Mouse (Mus musculus) liver, embryonic 12.5 days (tissue): ENCODE results near the gene Pdcl2. TPM values are rescaled to one million over a fixed set of nuclear protein-coding genes. Genes with fewer than 3 reads are reported as not detected.

ENCODE experiments used
- ATAC-seq: fragments of 200-750 bp; cut with Nextera tagmentation; 2 replicates; pipeline ENCODE4 v1.8.0; 2017; ENCODE audit warnings: moderate number of reproducible peaks, mild to moderate bottlenecking, moderate library complexity
- H3K27ac ChIP-seq: fragments of 300-500 bp; sonication (generic); 2 replicates; pipeline ENCODE4 v1.5.1; 2016; ENCODE audit warnings: mild to moderate bottlenecking
- H3K27me3 ChIP-seq: fragments of 300-500 bp; sonication (generic); replicated peaks from 2 replicates; pipeline ENCODE4 v1.6.1; 2016; ENCODE audit warnings: mild to moderate bottlenecking, moderate library complexity
- H3K36me3 ChIP-seq: fragments of 300-500 bp; sonication (generic); 2 replicates; pipeline ENCODE4 v1.6.1; 2016; ENCODE audit warnings: mild to moderate bottlenecking, moderate library complexity
- H3K4me1 ChIP-seq: fragments of 300-500 bp; sonication (generic); 2 replicates; pipeline ENCODE4 v1.6.1; 2016
- H3K4me2 ChIP-seq: fragments of 300-500 bp; sonication (generic); 2 replicates; pipeline ENCODE4 v1.6.1; 2016; ENCODE audit warnings: mild to moderate bottlenecking, moderate library complexity
- H3K4me3 ChIP-seq: fragments of 300-500 bp; sonication (generic); 2 replicates; pipeline ENCODE4 v1.5.1; 2016; ENCODE audit warnings: mild to moderate bottlenecking, moderate library complexity
- H3K9ac ChIP-seq: fragments of 300-500 bp; sonication (generic); 2 replicates; pipeline ENCODE4 v1.6.1; 2016; ENCODE audit warnings: mild to moderate bottlenecking, moderate library complexity
- H3K9me3 ChIP-seq: fragments of 300-500 bp; sonication (generic); replicated peaks from 2 replicates; pipeline ENCODE4 v1.6.1; 2016; ENCODE audit warnings: mild to moderate bottlenecking, moderate library complexity
- WGBS: fragments of 180-500 bp; shearing (Covaris S2); methylation state at CpG from one replicate; pipeline ENCODE4 v1.1.7; 2016; ENCODE audit not compliant: insufficient replicate concordance; 5-methylcytosine and 5-hydroxymethylcytosine counted together
- polyA plus RNA-seq: library from polyadenylated mRNA; unstranded; fragments of >200 nt; fragmentation: Nextera tagmentation; extraction: Ambion mirVana; gene quantifications from 2 replicates; pipeline ENCODE4 v1.2.1, GENCODE M21; 2016

The Pdcl2 gene
- polyA plus RNA-seq, 1 experiment from 2014 or later = not detected

GRCm38 (mm10) chr5:76289234-76289691, 41.7 kb downstream of the Pdcl2 start:
- no peak overlapping the region for H3K27ac ChIP-seq
- WGBS = 81% methylated on average over 8 of the region's 8 CpGs
- H3K9me3 ChIP-seq = no peaks in the 10 kb centered on the region
- no peak overlapping the region for H3K4me2 ChIP-seq
- no peak for ATAC-seq
- H3K36me3 ChIP-seq = no peaks in the 10 kb centered on the region
- H3K4me3 ChIP-seq = no peak overlapping the region
- peaks cover 19% of the 10 kb centered on the region for H3K4me1 ChIP-seq
- H3K9ac ChIP-seq = no peak overlapping the region
- H3K27me3 ChIP-seq = no peaks in the 10 kb centered on the region

DNA sequence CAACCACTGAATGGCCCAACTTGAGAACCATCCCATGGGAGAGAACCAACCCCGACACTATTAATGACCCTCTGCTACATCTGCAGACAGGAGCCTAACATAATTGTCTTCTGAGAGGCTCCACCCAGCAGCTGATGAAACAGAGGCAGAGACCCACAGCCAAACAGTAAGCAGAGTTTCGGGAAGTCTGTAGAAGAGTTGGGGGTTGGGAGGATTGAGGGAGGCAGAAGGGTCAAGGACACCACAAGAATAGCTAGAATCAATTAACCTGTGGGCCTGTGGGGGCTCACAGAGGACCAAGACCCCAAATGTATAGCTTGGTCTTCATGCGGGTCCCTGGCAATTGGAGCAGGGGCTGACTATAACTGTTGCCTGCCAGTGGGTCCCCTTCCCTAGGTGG, 42.7 kb downstream of the Pdcl2 start:
- Histone ChIP-seq H3K27me3 (no peaks in the 10 kb centered on the region), H3K27ac (no peak overlapping the region), H3K4me1 (peaks cover 25% of the 10 kb centered on the region), H3K9me3 (no peaks in the 10 kb centered on the region), H3K4me2 (no peak overlapping the region), H3K36me3 (no peaks in the 10 kb centered on the region), H3K9ac (no peak overlapping the region), H3K4me3 (no peak overlapping the region)
- no peak for ATAC-seq
- WGBS = 72% methylated on average over 3 of the region's 3 CpGs

DNA sequence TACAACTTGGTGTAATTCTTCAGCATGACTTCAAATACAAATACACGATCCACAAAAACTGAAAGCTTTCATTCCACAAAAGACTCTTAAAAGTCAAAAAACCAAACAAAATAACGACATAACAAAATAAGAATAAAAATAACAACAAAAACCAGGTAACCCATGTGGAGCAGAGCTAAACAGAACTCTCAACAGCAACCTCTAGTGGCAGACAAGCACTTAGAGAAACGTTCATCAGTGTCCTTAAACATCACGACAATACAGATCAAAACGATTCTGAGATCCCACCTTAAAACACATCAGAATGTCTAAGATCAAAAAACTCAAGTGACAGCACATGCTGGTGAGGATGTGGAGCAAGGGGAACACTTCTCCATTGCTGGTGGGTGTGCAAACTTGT, 43.9 kb downstream of the Pdcl2 start:
- Histone ChIP-seq H3K27ac (no peak overlapping the region), H3K9ac (no peak overlapping the region), H3K4me3 (no peak overlapping the region), H3K27me3 (no peaks in the 10 kb centered on the region), H3K36me3 (no peaks in the 10 kb centered on the region), H3K9me3 (no peaks in the 10 kb centered on the region), H3K4me2 (no peak overlapping the region), H3K4me1 (peaks cover 28% of the 10 kb centered on the region)
- 60% methylated on average over 5 of the region's 5 CpGs for WGBS
- no peak for ATAC-seq

- H3K9me3 ChIP-seq = no peaks in the 10 kb centered on the region
- no peaks in the 10 kb centered on the region for H3K27me3 ChIP-seq
- peaks cover 28% of the 10 kb centered on the region for H3K4me1 ChIP-seq
- no peak for ATAC-seq
- WGBS = 74% methylated on average over 4 of the region's 4 CpGs
- no peak overlapping the region for H3K9ac ChIP-seq
- H3K4me3 ChIP-seq = no peak overlapping the region
- H3K27ac ChIP-seq = no peak overlapping the region
- H3K4me2 ChIP-seq = no peak overlapping the region
- no peaks in the 10 kb centered on the region for H3K36me3 ChIP-seq
Observed at GRCm38 (mm10) chr5:76285699-76286098, 45.3 kb downstream of the Pdcl2 start.

DNA sequence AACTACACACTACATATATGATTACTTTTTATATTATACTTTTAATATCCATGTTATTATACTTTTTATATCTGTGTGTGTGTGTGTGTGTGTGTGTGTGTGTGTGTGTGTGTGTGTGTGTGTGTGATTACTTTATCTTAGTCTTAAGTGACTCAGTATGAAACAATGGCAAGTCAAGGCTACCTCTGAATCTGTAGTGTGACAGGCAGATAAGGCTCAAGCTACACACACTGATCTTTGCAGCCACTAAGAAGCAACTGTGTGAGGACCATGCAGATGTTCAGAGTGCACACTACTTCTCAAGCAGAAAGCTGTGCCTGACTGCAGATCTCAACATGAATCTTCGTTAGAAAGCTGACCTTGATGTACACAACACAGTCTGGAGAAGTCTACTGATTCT, 47.1 kb downstream of the Pdcl2 start:
- no peaks in the 10 kb centered on the region for H3K36me3 ChIP-seq
- ATAC-seq = peak; percentile 86
- H3K4me1 ChIP-seq = peaks cover 21% of the 10 kb centered on the region
- no peak overlapping the region for H3K4me2 ChIP-seq
- no peak overlapping the region for H3K27ac ChIP-seq
- H3K27me3 ChIP-seq = no peaks in the 10 kb centered on the region
- WGBS = 17% methylated on average over 1 of the region's 1 CpGs
- H3K9ac ChIP-seq = no peak overlapping the region
- H3K9me3 ChIP-seq = no peaks in the 10 kb centered on the region
- H3K4me3 ChIP-seq = no peak overlapping the region

- no peak for ATAC-seq
- H3K27ac ChIP-seq = no peak overlapping the region
- H3K4me3 ChIP-seq = no peak overlapping the region
- H3K4me2 ChIP-seq = no peak overlapping the region
- peaks cover 7% of the 10 kb centered on the region for H3K36me3 ChIP-seq
- 48% methylated on average over 4 of the region's 4 CpGs for WGBS
- no peaks in the 10 kb centered on the region for H3K4me1 ChIP-seq
- no peak overlapping the region for H3K9ac ChIP-seq
- H3K27me3 ChIP-seq = no peaks in the 10 kb centered on the region
- H3K9me3 ChIP-seq = no peaks in the 10 kb centered on the region
Observed at GRCm38 (mm10) chr5:76274977-76275376, 56.0 kb downstream of the Pdcl2 start.

Other genes starting within 250 kb of the Pdcl2 start
- 16.6 and 17.4 TPM in 2 replicates for gene Srd5a3, start 190.9 kb downstream of the Pdcl2 start, polyA plus RNA-seq
- gene Tmem165, start 147.3 kb downstream of the Pdcl2 start, polyA plus RNA-seq = 57.4 and 59.9 TPM in 2 replicates
- 3.6 and 4.1 TPM in 2 replicates for gene Clock, start 26.4 kb downstream of the Pdcl2 start, polyA plus RNA-seq
- gene Nmu, start 32.6 kb upstream of the Pdcl2 start, polyA plus RNA-seq = not detected in 2 replicates
- not detected in 2 replicates for gene Gm7271, start 152.9 kb upstream of the Pdcl2 start, polyA plus RNA-seq
- gene Exoc1, start 198.2 kb upstream of the Pdcl2 start, polyA plus RNA-seq = 16.3 and 19.0 TPM in 2 replicates